Mouse (Mus musculus): Measurements from ENCODE around the gene Pigw. TPM values are rescaled to one million over a fixed set of nuclear protein-coding genes. Genes with fewer than 3 reads are reported as not detected.

Gene Pigw
- polyA plus RNA-seq (2012; rRNA removed) (3.3 and 4.1 TPM in 2 replicates), polyA plus RNA-seq (2014; fragmentation: Nextera tagmentation; extraction: Ambion mirVana) (1.2 and 1.4 TPM in 2 replicates)

- Histone ChIP-seq H3K9me3 (ENCODE audit: control insufficient read depth, low read length) (no peaks in the 10 kb centered on the region), H3K36me3 (replicated peaks; ENCODE audit: control insufficient read depth, insufficient read depth, low read depth) (peaks cover 17% of the 10 kb centered on the region), H3K27me3 (ENCODE audit: control insufficient read depth, insufficient read depth, low read length) (no peaks in the 10 kb centered on the region), H3K4me1 (replicated peaks; ENCODE audit: control insufficient read depth in 2 of 2, insufficient read depth in 2 of 2, low read length in 1 of 2) (peaks cover 13 to 18% of the 10 kb centered on the region in 2 experiments), H3K4me2 (ENCODE audit: low read depth) (peak within 1 kb of the TSS; percentile 99), H3K4me3 (ENCODE audit: insufficient read depth in 1 of 2, low read depth in 2 of 2, low read length in 2 of 2) (peak within 1 kb of the TSS; percentile 81 to 91), H3K27ac (peak within 1 kb of the TSS; percentile 73), H3K9ac (replicated peaks) (peak within 1 kb of the TSS; percentile 89)
- DNase-seq (ENCODE audit: low read depth in 3 of 3, low spot score in 3 of 3) (peak; percentile 71 to 76 (median 71)), ATAC-seq (ENCODE audit: insufficient read depth) (peak; percentile 96)
- under 1% methylated on average over 81 of the region's 81 CpGs for WGBS (ENCODE audit: insufficient replicate concordance)
- no peak for TF ChIP-seq CTCF (IDR thresholded peaks at IDR 0.05; ENCODE audit: low read depth)
- no peak for TF ChIP-seq EP300 (IDR thresholded peaks at IDR 0.05; ENCODE audit: low read depth)
Measured at GRCm38 (mm10) chr11:84879772-84880464, at the start of gene Pigw, which contains the start of gene Myo19. Gene Pigw, minus strand, starts transcription at chr11:84880285. Gene Myo19, plus strand, starts transcription at chr11:84880148.

GRCm38 (mm10) chr11:84920981-84921380 lies 40.9 kb upstream of the Pigw start:
- TF ChIP-seq CTCF (IDR thresholded peaks at IDR 0.05; ENCODE audit: low read depth) (no peak), EP300 (IDR thresholded peaks at IDR 0.05; ENCODE audit: low read depth) (no peak)
- H3K4me3 ChIP-seq (ENCODE audit: insufficient read depth in 1 of 2, low read depth in 2 of 2, low read length in 2 of 2): no peak overlapping the region
- no peak overlapping the region for H3K4me2 ChIP-seq (ENCODE audit: low read depth)
- no peaks in the 10 kb centered on the region for H3K27me3 ChIP-seq (ENCODE audit: control insufficient read depth, insufficient read depth, low read length)
- no peaks in the 10 kb centered on the region for H3K9me3 ChIP-seq (ENCODE audit: control insufficient read depth, low read length)
- ATAC-seq (ENCODE audit: insufficient read depth): no peak
- DNase-seq (ENCODE audit: low read depth in 3 of 3, low spot score in 3 of 3): no peak
- H3K4me1 ChIP-seq (replicated peaks; ENCODE audit: control insufficient read depth in 2 of 2, insufficient read depth in 2 of 2, low read length in 1 of 2): peaks cover 4 to 6% of the 10 kb centered on the region in 2 experiments; a peak in 3 of 4 replicates
- WGBS (ENCODE audit: insufficient replicate concordance): 71% methylated on average over 8 of the region's 8 CpGs
- no peaks in the 10 kb centered on the region for H3K36me3 ChIP-seq (replicated peaks; ENCODE audit: control insufficient read depth, insufficient read depth, low read depth)
- H3K27ac ChIP-seq: no peak overlapping the region
- no peak overlapping the region for H3K9ac ChIP-seq (replicated peaks)

GRCm38 (mm10) chr11:84919951-84920350 lies 39.9 kb upstream of the Pigw start:
- Histone ChIP-seq H3K9me3 (ENCODE audit: control insufficient read depth, low read length) (no peaks in the 10 kb centered on the region), H3K4me1 (replicated peaks; ENCODE audit: control insufficient read depth in 2 of 2, insufficient read depth in 2 of 2, low read length in 1 of 2) (peaks cover 4 to 8% of the 10 kb centered on the region in 2 experiments; a peak in 3 of 4 replicates), H3K36me3 (replicated peaks; ENCODE audit: control insufficient read depth, insufficient read depth, low read depth) (no peaks in the 10 kb centered on the region), H3K9ac (replicated peaks) (no peak overlapping the region), H3K4me2 (ENCODE audit: low read depth) (no peak overlapping the region), H3K27ac (no peak overlapping the region), H3K4me3 (ENCODE audit: insufficient read depth in 1 of 2, low read depth in 2 of 2, low read length in 2 of 2) (no peak overlapping the region), H3K27me3 (ENCODE audit: control insufficient read depth, insufficient read depth, low read length) (no peaks in the 10 kb centered on the region)
- no peak for ATAC-seq (ENCODE audit: insufficient read depth)
- no peak for DNase-seq (ENCODE audit: low read depth in 3 of 3, low spot score in 3 of 3)
- 49% methylated on average over 7 of the region's 7 CpGs for WGBS (ENCODE audit: insufficient replicate concordance)
- TF ChIP-seq CTCF (IDR thresholded peaks at IDR 0.05; ENCODE audit: low read depth) (no peak), EP300 (IDR thresholded peaks at IDR 0.05; ENCODE audit: low read depth) (no peak)

- no peaks in the 10 kb centered on the region for H3K27me3 ChIP-seq (ENCODE audit: control insufficient read depth, insufficient read depth, low read length)
- no peaks in the 10 kb centered on the region for H3K9me3 ChIP-seq (ENCODE audit: control insufficient read depth, low read length)
- no peak overlapping the region for H3K9ac ChIP-seq (replicated peaks)
- H3K27ac ChIP-seq: no peak overlapping the region
- WGBS (ENCODE audit: insufficient replicate concordance): 24% methylated on average over 3 of the region's 3 CpGs
- TF ChIP-seq CTCF (IDR thresholded peaks at IDR 0.05; ENCODE audit: low read depth) (peak; percentile 80), EP300 (IDR thresholded peaks at IDR 0.05; ENCODE audit: low read depth) (no peak)
- ATAC-seq (ENCODE audit: insufficient read depth): no peak
- H3K4me2 ChIP-seq (ENCODE audit: low read depth): no peak overlapping the region
- peak; percentile 37 to 58 (median 53) for DNase-seq (ENCODE audit: low read depth in 3 of 3, low spot score in 3 of 3)
- H3K4me3 ChIP-seq (ENCODE audit: insufficient read depth in 1 of 2, low read depth in 2 of 2, low read length in 2 of 2): no peak overlapping the region
- H3K4me1 ChIP-seq (replicated peaks; ENCODE audit: control insufficient read depth in 2 of 2, insufficient read depth in 2 of 2, low read length in 1 of 2): peaks cover 4 to 14% of the 10 kb centered on the region in 2 experiments; a peak in 3 of 4 replicates
- no peaks in the 10 kb centered on the region for H3K36me3 ChIP-seq (replicated peaks; ENCODE audit: control insufficient read depth, insufficient read depth, low read depth)
Measured at GRCm38 (mm10) chr11:84919276-84919675, 39.2 kb upstream of the Pigw start.

GRCm38 (mm10) chr11:84918425-84918824 lies 38.3 kb upstream of the Pigw start:
- H3K9me3 ChIP-seq (ENCODE audit: control insufficient read depth, low read length): no peaks in the 10 kb centered on the region
- no peak overlapping the region for H3K9ac ChIP-seq (replicated peaks)
- H3K27ac ChIP-seq: no peak overlapping the region
- H3K27me3 ChIP-seq (ENCODE audit: control insufficient read depth, insufficient read depth, low read length): no peaks in the 10 kb centered on the region
- TF ChIP-seq CTCF (IDR thresholded peaks at IDR 0.05; ENCODE audit: low read depth) (peak; percentile 98), EP300 (IDR thresholded peaks at IDR 0.05; ENCODE audit: low read depth) (no peak)
- peaks cover 4 to 14% of the 10 kb centered on the region in 2 experiments; a peak in 3 of 4 replicates for H3K4me1 ChIP-seq (replicated peaks; ENCODE audit: control insufficient read depth in 2 of 2, insufficient read depth in 2 of 2, low read length in 1 of 2)
- WGBS (ENCODE audit: insufficient replicate concordance): 8% methylated on average over 16 of the region's 16 CpGs
- no peaks in the 10 kb centered on the region for H3K36me3 ChIP-seq (replicated peaks; ENCODE audit: control insufficient read depth, insufficient read depth, low read depth)
- no peak overlapping the region for H3K4me3 ChIP-seq (ENCODE audit: insufficient read depth in 1 of 2, low read depth in 2 of 2, low read length in 2 of 2)
- peak; percentile 64 to 71 (median 65) for DNase-seq (ENCODE audit: low read depth in 3 of 3, low spot score in 3 of 3)
- peak; percentile 72 for ATAC-seq (ENCODE audit: insufficient read depth)
- peak overlapping the region; percentile 50 for H3K4me2 ChIP-seq (ENCODE audit: low read depth)

All from liver, embryonic 14.5 days (tissue).